ENCODE assay signal across 23 mouse cellular contexts in the genomic region with DNA sequence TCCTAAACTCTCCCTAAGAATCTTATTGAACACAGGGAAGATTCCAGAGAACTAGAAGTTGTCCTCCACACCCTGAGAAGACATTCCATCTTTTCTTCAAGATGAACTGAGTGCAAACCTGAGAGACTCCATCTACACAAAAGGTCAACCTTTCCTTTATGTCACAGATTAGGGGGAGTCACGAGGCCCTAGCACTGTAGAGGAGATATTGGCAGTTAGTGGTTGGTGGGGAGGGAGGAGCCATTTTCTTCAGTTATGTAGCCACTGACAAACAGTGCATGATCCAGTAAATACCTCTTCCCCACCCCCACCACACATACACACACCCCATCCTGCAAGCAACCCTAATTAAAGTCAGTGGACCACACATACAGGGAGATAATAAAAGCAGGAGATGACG. TPM values are rescaled to one million over a fixed set of nuclear protein-coding genes. Genes with fewer than 3 reads are reported as not detected.
"Had no signal": no experiment of that assay in that cellular context is flagged by ENCODE, and none has a peak within 500 bp of the region (broad histone marks: within the 10 kb centered on the region; RNA-seq: fewer than 3 reads in every experiment).

No protein-coding gene starts in this region.

- H3K4me3 ChIP-seq: heart, embryonic 12.5 days; hindbrain, embryonic 13.5 days; hindbrain, embryonic 15.5 days; kidney, embryonic 15.5 days; limb, embryonic 13.5 days; limb, embryonic 15.5 days; liver, embryonic 12.5 days had no signal

- H3K36me3 ChIP-seq: heart, embryonic 12.5 days; hindbrain, embryonic 13.5 days; hindbrain, embryonic 15.5 days; kidney, embryonic 15.5 days; limb, embryonic 13.5 days; limb, embryonic 15.5 days; liver, embryonic 12.5 days had no signal

- H3K27ac ChIP-seq: hindbrain, embryonic 13.5 days; hindbrain, embryonic 15.5 days; hindbrain, postnatal 0 days; kidney, embryonic 15.5 days; kidney, postnatal 0 days; limb, embryonic 13.5 days; limb, embryonic 15.5 days; liver, embryonic 12.5 days had no signal

- H3K9me3 ChIP-seq: heart, embryonic 12.5 days; hindbrain, embryonic 13.5 days; hindbrain, embryonic 15.5 days; kidney, embryonic 15.5 days; limb, embryonic 13.5 days; limb, embryonic 15.5 days; liver, embryonic 12.5 days had no signal

- H3K27me3 ChIP-seq: limb, embryonic 15.5 days had no signal

- DNase-seq: gastrocnemius, postnatal 14 days; gastrocnemius, postnatal 36 days; heart, adult 18-20 months; heart, postnatal 10 days; kidney, adult 11 months; kidney, adult 2 months; kidney, adult 9 months; kidney, postnatal 14 days; kidney, postnatal 36 days; layer of hippocampus, adult 9-11 months; layer of hippocampus, postnatal 36 days; left cerebral cortex, postnatal 4 days had no signal

- H3K9ac ChIP-seq: heart, embryonic 12.5 days; hindbrain, embryonic 13.5 days; hindbrain, embryonic 15.5 days; kidney, embryonic 15.5 days; limb, embryonic 13.5 days; limb, embryonic 15.5 days; liver, embryonic 12.5 days had no signal

- H3K4me1 ChIP-seq: heart, embryonic 12.5 days; liver, embryonic 12.5 days had no signal

RNA-seq across cellular contexts. Expression of a gene that starts 44.4 kb away (rescaled TPM):
- total RNA-seq: hematopoietic stem cell, adult 5-6 weeks; liver, adult 2 months had no signal
